Mouse (Mus musculus) neural tube, embryonic 13.5 days (tissue): ENCODE data around the gene Ccdc97. TPM values are rescaled to one million over a fixed set of nuclear protein-coding genes. Genes with fewer than 3 reads are reported as not detected.
A peak's percentile ranks its signal among the peaks of the same experiment; 100 is the strongest.

Experiments used
- ATAC-seq: fragments of 200-750 bp; cut with Nextera tagmentation; 2 replicates; pipeline ENCODE4 v1.8.0; 2017; ENCODE audit warnings: low read depth, mild to moderate bottlenecking, moderate TSS enrichment, moderate library complexity
- H3K27ac ChIP-seq: fragments of 300-500 bp; sonication (generic); replicated peaks from 2 replicates; pipeline ENCODE4 v1.5.1; 2015; ENCODE audit warnings: moderate library complexity, mild to moderate bottlenecking, inconsistent platforms
- H3K27me3 ChIP-seq: fragments of 300-500 bp; sonication (generic); 2 replicates; pipeline ENCODE4 v1.6.1; 2015; ENCODE audit warnings: mild to moderate bottlenecking, inconsistent platforms
- H3K36me3 ChIP-seq: fragments of 300-500 bp; sonication (generic); 2 replicates; pipeline ENCODE4 v1.6.1; 2015; ENCODE audit warnings: mild to moderate bottlenecking, inconsistent platforms
- H3K4me1 ChIP-seq: fragments of 300-500 bp; sonication (generic); replicated peaks from 2 replicates; pipeline ENCODE4 v1.6.1; 2015; ENCODE audit warnings: inconsistent platforms
- H3K4me2 ChIP-seq: fragments of 300-500 bp; sonication (generic); 2 replicates; pipeline ENCODE4 v1.6.1; 2015; ENCODE audit warnings: inconsistent platforms, mild to moderate bottlenecking, moderate library complexity
- H3K4me3 ChIP-seq: fragments of 300-500 bp; sonication (generic); 2 replicates; pipeline ENCODE4 v1.5.1; 2015; ENCODE audit warnings: mild to moderate bottlenecking, inconsistent platforms
- H3K9ac ChIP-seq: fragments of 300-500 bp; sonication (generic); 2 replicates; pipeline ENCODE4 v1.6.1; 2015; ENCODE audit warnings: moderate library complexity, mild to moderate bottlenecking, inconsistent platforms
- H3K9me3 ChIP-seq: fragments of 300-500 bp; sonication (generic); 2 replicates; pipeline ENCODE4 v1.6.1; 2016; ENCODE audit warnings: inconsistent platforms
- WGBS: fragments of 180-500 bp; shearing (Covaris S2); methylation state at CpG from one replicate; pipeline ENCODE4 v1.1.7; 2015; 5-methylcytosine and 5-hydroxymethylcytosine counted together
- polyA plus RNA-seq: library from polyadenylated mRNA; unstranded; fragments of >200 nt; fragmentation: Nextera tagmentation; extraction: Ambion mirVana; gene quantifications from 2 replicates; pipeline ENCODE4 v1.2.1, GENCODE M21; 2015

The Ccdc97 gene
- polyA plus RNA-seq, 1 experiment from 2014 or later, result 33.0 TPM

GRCm38 (mm10) chr7:25704716-25705364 lies 14.0 kb downstream of the Ccdc97 start:
- ATAC-seq, result peak; percentile 49
- no peak overlapping the region for H3K27ac ChIP-seq

GRCm38 (mm10) chr7:25703793-25704494 lies 14.9 kb downstream of the Ccdc97 start:
- no peaks in the 10 kb centered on the region for H3K36me3 ChIP-seq
- peaks cover 18% of the 10 kb centered on the region for H3K4me1 ChIP-seq
- no peaks in the 10 kb centered on the region for H3K9me3 ChIP-seq
- H3K4me2 ChIP-seq, result peak overlapping the region; percentile 59
- ATAC-seq, result peak; percentile 21; the same call in 1 of the 2 replicates
- no peak overlapping the region for H3K27ac ChIP-seq
- H3K9ac ChIP-seq, result peak overlapping the region; percentile 36; the same call in 1 of the 2 replicates
- WGBS, result 22% methylated on average over 10 of the region's 10 CpGs
- peak overlapping the region; percentile 34; the same call in 1 of the 2 replicates for H3K4me3 ChIP-seq
- H3K27me3 ChIP-seq, result peaks cover 10% of the 10 kb centered on the region

More at GRCm38 (mm10) chr7:25704716-25705364, 14.0 kb downstream of the Ccdc97 start:
- Histone ChIP-seq H3K9ac (peak overlapping the region; percentile 63), H3K4me1 (peaks cover 22% of the 10 kb centered on the region), H3K4me2 (peak overlapping the region; percentile 59), H3K9me3 (no peaks in the 10 kb centered on the region), H3K27me3 (peaks cover 10% of the 10 kb centered on the region), H3K4me3 (peak overlapping the region; percentile 34), H3K36me3 (no peaks in the 10 kb centered on the region)
- 1% methylated on average over 37 of the region's 37 CpGs for WGBS

DNA sequence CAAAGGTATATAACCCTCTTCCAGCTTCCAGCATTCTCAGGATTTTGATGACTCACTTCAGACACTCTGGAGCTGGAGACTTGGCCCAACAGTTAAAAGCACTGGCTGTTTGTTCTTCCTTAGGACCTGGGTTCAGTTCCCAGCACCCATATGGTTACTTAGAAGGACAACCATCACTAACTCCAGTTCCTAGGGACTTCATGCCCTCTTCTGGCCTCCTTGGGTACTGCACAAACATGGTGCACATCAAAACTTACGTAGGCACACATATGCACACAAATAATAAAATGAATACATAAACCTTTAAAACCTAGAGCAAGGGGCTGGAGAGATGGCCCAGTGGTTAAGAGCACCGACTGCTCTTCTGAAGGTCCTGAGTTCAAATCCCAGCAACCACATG lies 16.5 kb downstream of the Ccdc97 start:
- H3K36me3 ChIP-seq, result no peaks in the 10 kb centered on the region
- H3K4me3 ChIP-seq, result no peak overlapping the region
- peaks cover 10% of the 10 kb centered on the region for H3K27me3 ChIP-seq
- H3K4me1 ChIP-seq, result peaks cover 18% of the 10 kb centered on the region
- H3K27ac ChIP-seq, result no peak overlapping the region
- ATAC-seq, result no peak
- WGBS, result 88% methylated on average over 2 of the region's 2 CpGs
- H3K9me3 ChIP-seq, result no peaks in the 10 kb centered on the region
- no peak overlapping the region for H3K9ac ChIP-seq
- no peak overlapping the region for H3K4me2 ChIP-seq

DNA sequence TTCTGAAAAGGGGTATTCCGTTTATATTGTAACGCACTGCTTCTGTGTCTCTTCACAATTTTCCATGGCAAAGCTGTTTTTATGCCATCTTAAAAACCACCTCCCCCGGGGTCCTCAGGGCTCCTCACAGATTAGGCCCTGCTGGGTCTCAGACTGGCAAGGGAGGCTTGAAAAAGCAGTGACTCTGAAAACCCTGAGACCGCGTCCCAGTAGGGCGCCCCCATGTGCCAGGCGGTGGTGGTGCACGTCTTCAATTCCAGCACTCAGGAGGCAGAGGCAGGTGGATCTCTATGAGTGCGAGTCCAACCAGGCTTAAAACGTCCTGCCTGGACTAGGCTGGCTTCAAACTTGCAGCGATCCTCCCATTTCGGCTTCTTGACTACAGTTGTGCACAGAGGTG lies 18.2 kb downstream of the Ccdc97 start:
- H3K4me2 ChIP-seq, result no peak overlapping the region
- no peaks in the 10 kb centered on the region for H3K36me3 ChIP-seq
- peaks cover 18% of the 10 kb centered on the region for H3K4me1 ChIP-seq
- peaks cover 10% of the 10 kb centered on the region for H3K27me3 ChIP-seq
- ATAC-seq, result no peak
- 74% methylated on average over 12 of the region's 12 CpGs for WGBS
- no peak overlapping the region for H3K27ac ChIP-seq
- H3K4me3 ChIP-seq, result no peak overlapping the region
- no peak overlapping the region for H3K9ac ChIP-seq
- no peaks in the 10 kb centered on the region for H3K9me3 ChIP-seq

DNA sequence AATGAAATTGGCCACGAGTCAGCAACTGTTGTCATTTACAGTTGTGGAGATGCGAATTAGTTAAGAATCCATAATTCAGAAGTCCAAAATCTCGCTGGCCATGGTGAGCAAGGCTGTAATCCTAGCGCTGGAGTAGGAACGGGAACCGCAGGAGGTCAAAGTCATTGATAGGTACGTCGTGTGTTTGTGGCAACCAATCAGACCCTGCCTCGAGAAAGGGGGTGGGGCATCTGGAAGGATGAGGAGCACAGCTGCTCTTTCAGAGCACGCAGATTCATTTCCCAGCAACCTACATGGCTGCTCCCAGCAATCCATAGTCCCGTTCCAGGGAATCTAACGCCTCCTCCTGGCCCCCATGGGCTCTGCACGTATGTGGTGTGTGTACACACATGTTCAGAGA lies 19.0 kb downstream of the Ccdc97 start:
- Histone ChIP-seq H3K27ac (no peak overlapping the region), H3K4me2 (no peak overlapping the region), H3K36me3 (no peaks in the 10 kb centered on the region), H3K4me3 (no peak overlapping the region), H3K9ac (no peak overlapping the region), H3K4me1 (peaks cover 12% of the 10 kb centered on the region), H3K9me3 (no peaks in the 10 kb centered on the region), H3K27me3 (peaks cover 10% of the 10 kb centered on the region)
- no peak for ATAC-seq
- WGBS, result 51% methylated on average over 13 of the region's 13 CpGs

DNA sequence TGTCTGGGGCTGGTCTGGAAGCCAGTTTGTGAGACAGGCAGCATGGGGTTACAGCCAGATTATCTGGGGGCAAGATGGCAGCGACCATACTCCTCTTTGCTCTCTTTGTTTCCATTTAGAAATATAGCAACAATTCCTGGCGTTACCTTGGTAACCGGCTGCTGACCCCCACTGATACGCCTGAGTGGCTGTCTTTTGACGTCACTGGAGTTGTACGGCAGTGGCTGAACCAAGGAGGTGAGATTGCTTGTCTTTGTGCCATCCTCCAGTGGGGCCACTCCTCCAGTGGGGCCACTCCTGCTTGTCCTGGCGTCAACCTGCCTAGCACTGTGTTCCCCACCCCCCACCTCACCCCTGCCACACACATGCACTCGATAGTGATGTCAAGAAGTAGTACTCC lies 24.8 kb downstream of the Ccdc97 start:
- Histone ChIP-seq H3K9me3 (no peaks in the 10 kb centered on the region), H3K9ac (no peak overlapping the region), H3K27me3 (peaks cover 31% of the 10 kb centered on the region), H3K36me3 (no peaks in the 10 kb centered on the region), H3K4me3 (no peak overlapping the region), H3K4me2 (no peak overlapping the region), H3K4me1 (peaks cover 6% of the 10 kb centered on the region), H3K27ac (no peak overlapping the region)
- no peak for ATAC-seq
- WGBS, result 47% methylated on average over 8 of the region's 8 CpGs

DNA sequence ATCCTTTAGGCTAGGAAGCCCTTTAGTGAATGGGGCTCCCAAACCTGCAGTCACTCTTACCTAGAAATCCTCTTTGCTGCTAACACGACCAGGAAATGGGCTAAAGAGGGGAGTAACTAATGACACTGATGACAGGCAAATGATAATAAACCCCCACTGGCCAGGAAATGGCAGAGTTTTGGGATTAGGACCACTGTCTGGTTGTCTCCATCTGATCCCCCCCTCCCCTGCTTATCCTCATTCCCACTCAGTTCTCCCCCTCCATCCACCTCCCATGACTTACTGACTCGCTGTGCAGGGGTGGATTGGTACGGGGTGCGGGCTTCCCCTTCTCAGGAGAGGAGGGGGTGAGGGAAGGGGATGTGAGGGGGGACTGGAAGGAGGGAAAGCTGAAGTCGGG lies 28.8 kb downstream of the Ccdc97 start:
- Histone ChIP-seq H3K36me3 (no peaks in the 10 kb centered on the region), H3K4me3 (peak overlapping the region; percentile 44; the same call in 1 of the 2 replicates), H3K4me1 (peaks cover 41% of the 10 kb centered on the region), H3K4me2 (peak overlapping the region; percentile 59), H3K9ac (no peak overlapping the region), H3K27ac (no peak overlapping the region), H3K9me3 (no peaks in the 10 kb centered on the region), H3K27me3 (peaks cover 72% of the 10 kb centered on the region)
- ATAC-seq, result no peak
- WGBS, result 42% methylated on average over 5 of the region's 5 CpGs

- Histone ChIP-seq H3K4me3 (peak overlapping the region; percentile 44), H3K27ac (no peak overlapping the region), H3K4me2 (peak overlapping the region; percentile 59), H3K9ac (peak overlapping the region; percentile 66; the same call in 1 of the 2 replicates), H3K36me3 (no peaks in the 10 kb centered on the region), H3K4me1 (peaks cover 41% of the 10 kb centered on the region), H3K9me3 (no peaks in the 10 kb centered on the region), H3K27me3 (peaks cover 76% of the 10 kb centered on the region)
- WGBS, result 14% methylated on average over 12 of the region's 12 CpGs
- ATAC-seq, result no peak
Measured at GRCm38 (mm10) chr7:25689603-25690021, 29.3 kb downstream of the Ccdc97 start.

- ATAC-seq, result 0 out of 2 replicates have a peak, but pooled peaks have one; percentile 23
- 2% methylated on average over 51 of the region's 52 CpGs for WGBS
Measured at GRCm38 (mm10) chr7:25688810-25689586, 29.9 kb downstream of the Ccdc97 start.

GRCm38 (mm10) chr7:25687811-25688401 lies 31.0 kb downstream of the Ccdc97 start:
- peak overlapping the region; percentile 59 for H3K4me2 ChIP-seq
- peaks cover 41% of the 10 kb centered on the region for H3K4me1 ChIP-seq
- no peaks in the 10 kb centered on the region for H3K36me3 ChIP-seq
- peak overlapping the region; percentile 44 for H3K4me3 ChIP-seq
- WGBS, result under 1% methylated on average over 47 of the region's 47 CpGs
- H3K27ac ChIP-seq, result no peak overlapping the region
- H3K9me3 ChIP-seq, result no peaks in the 10 kb centered on the region
- peak overlapping the region; percentile 66 for H3K9ac ChIP-seq
- H3K27me3 ChIP-seq, result peaks cover 77% of the 10 kb centered on the region
- no peak for ATAC-seq

More at GRCm38 (mm10) chr7:25688810-25689586, 29.9 kb downstream of the Ccdc97 start:
- H3K36me3 ChIP-seq, result no peaks in the 10 kb centered on the region
- peak overlapping the region; percentile 44 for H3K4me3 ChIP-seq
- no peak overlapping the region for H3K27ac ChIP-seq
- H3K27me3 ChIP-seq, result peaks cover 77% of the 10 kb centered on the region
- no peaks in the 10 kb centered on the region for H3K9me3 ChIP-seq
- peak overlapping the region; percentile 66 for H3K9ac ChIP-seq
- peaks cover 41% of the 10 kb centered on the region for H3K4me1 ChIP-seq
- H3K4me2 ChIP-seq, result peak overlapping the region; percentile 59

GRCm38 (mm10) chr7:25686680-25687531 lies 32.0 kb downstream of the Ccdc97 start, which contains the start of gene Tgfb1:
Gene Tgfb1 (plus strand): TSS chr7:25687002.
- H3K4me1 ChIP-seq, result peaks cover 47% of the 10 kb centered on the region
- peak within 1 kb of the TSS; percentile 59 for H3K4me2 ChIP-seq
- no peaks in the 10 kb centered on the region for H3K9me3 ChIP-seq
- no peaks in the 10 kb centered on the region for H3K36me3 ChIP-seq
- 1% methylated on average over 53 of the region's 69 CpGs for WGBS
- H3K4me3 ChIP-seq, result peak within 1 kb of the TSS; percentile 44
- ATAC-seq, result peak; percentile 32; the same call in 1 of the 2 replicates
- H3K9ac ChIP-seq, result peak within 1 kb of the TSS; percentile 66
- no peak within 1 kb of the TSS for H3K27ac ChIP-seq
- peaks cover 71% of the 10 kb centered on the region for H3K27me3 ChIP-seq
